Mouse (Mus musculus): ENCODE data around the gene Sap30. TPM values are rescaled to one million over a fixed set of nuclear protein-coding genes. Genes with fewer than 3 reads are reported as not detected.
"Not testable (repeated sequence)": the region's sequence is repeated elsewhere in the genome, so short reads cannot be mapped to it uniquely, and the experiment has no call there.

Sap30 gene
- total RNA-seq (2014; fragmentation: Nextera tagmentation) = 18.0 and 22.8 TPM in 2 replicates
- total RNA-seq (2017) = 83.8 and 89.2 TPM in 2 replicates

GRCm38 (mm10) chr8:57487441-57488155 lies at the start of gene Sap30:
Sap30 (minus strand) TSS chr8:57487860.
- peak; percentile 93 for ATAC-seq (replicated peaks; ENCODE audit: low FRiP score, low TSS enrichment, poor library complexity, severe bottlenecking)

- ATAC-seq (replicated peaks; ENCODE audit: low FRiP score, low TSS enrichment, poor library complexity, severe bottlenecking) = no peak
Measured at GRCm38 (mm10) chr8:57536167-57536566, 48.5 kb upstream of the Sap30 start.

- ATAC-seq (replicated peaks; ENCODE audit: low FRiP score, low TSS enrichment, poor library complexity, severe bottlenecking) = no peak
Measured at GRCm38 (mm10) chr8:57534495-57534894, 46.8 kb upstream of the Sap30 start.

- no peak for ATAC-seq (replicated peaks; ENCODE audit: low FRiP score, low TSS enrichment, poor library complexity, severe bottlenecking)
Measured at GRCm38 (mm10) chr8:57533106-57533505, 45.4 kb upstream of the Sap30 start.

GRCm38 (mm10) chr8:57532223-57532622 lies 44.6 kb upstream of the Sap30 start:
- no peak for ATAC-seq (replicated peaks; ENCODE audit: low FRiP score, low TSS enrichment, poor library complexity, severe bottlenecking)

- ATAC-seq (replicated peaks; ENCODE audit: low FRiP score, low TSS enrichment, poor library complexity, severe bottlenecking) = peak; percentile 82
Measured at GRCm38 (mm10) chr8:57530666-57531349, 43.1 kb upstream of the Sap30 start.

GRCm38 (mm10) chr8:57530238-57530637 lies 42.6 kb upstream of the Sap30 start:
- ATAC-seq (replicated peaks; ENCODE audit: low FRiP score, low TSS enrichment, poor library complexity, severe bottlenecking) = no peak

GRCm38 (mm10) chr8:57528036-57528435 lies 40.4 kb upstream of the Sap30 start:
- ATAC-seq (replicated peaks; ENCODE audit: low FRiP score, low TSS enrichment, poor library complexity, severe bottlenecking) = no peak

GRCm38 (mm10) chr8:57520186-57520786 lies 32.6 kb upstream of the Sap30 start:
- peak; percentile 77 for ATAC-seq (replicated peaks; ENCODE audit: low FRiP score, low TSS enrichment, poor library complexity, severe bottlenecking)

GRCm38 (mm10) chr8:57517723-57518122 lies 30.1 kb upstream of the Sap30 start:
- peak; percentile 25; the same call in 1 of the 2 replicates for ATAC-seq (replicated peaks; ENCODE audit: low FRiP score, low TSS enrichment, poor library complexity, severe bottlenecking)

GRCm38 (mm10) chr8:57516685-57517084 lies 29.0 kb upstream of the Sap30 start:
- not testable (repeated sequence) for ATAC-seq (replicated peaks; ENCODE audit: low FRiP score, low TSS enrichment, poor library complexity, severe bottlenecking)

GRCm38 (mm10) chr8:57513178-57513661 lies 25.6 kb upstream of the Sap30 start:
- not testable (repeated sequence) for ATAC-seq (replicated peaks; ENCODE audit: low FRiP score, low TSS enrichment, poor library complexity, severe bottlenecking)

GRCm38 (mm10) chr8:57512141-57513056 lies 24.7 kb upstream of the Sap30 start:
- ATAC-seq (replicated peaks; ENCODE audit: low FRiP score, low TSS enrichment, poor library complexity, severe bottlenecking) = no peak

- ATAC-seq (replicated peaks; ENCODE audit: low FRiP score, low TSS enrichment, poor library complexity, severe bottlenecking) = peak; percentile 98
Measured at GRCm38 (mm10) chr8:57511316-57512118, 23.9 kb upstream of the Sap30 start, which contains the start of gene Hmgb2. Hmgb2 (plus strand) TSS chr8:57511907.

- peak; percentile 25 for ATAC-seq (replicated peaks; ENCODE audit: low FRiP score, low TSS enrichment, poor library complexity, severe bottlenecking)
Measured at GRCm38 (mm10) chr8:57510791-57511315, 23.2 kb upstream of the Sap30 start.

GRCm38 (mm10) chr8:57508657-57509056 lies 21.0 kb upstream of the Sap30 start:
- no peak for ATAC-seq (replicated peaks; ENCODE audit: low FRiP score, low TSS enrichment, poor library complexity, severe bottlenecking)

- ATAC-seq (replicated peaks; ENCODE audit: low FRiP score, low TSS enrichment, poor library complexity, severe bottlenecking) = no peak
Measured at GRCm38 (mm10) chr8:57507556-57508063, 19.9 kb upstream of the Sap30 start.

- 0 out of 2 replicates have a peak, but pooled peaks have one; percentile 35 for ATAC-seq (replicated peaks; ENCODE audit: low FRiP score, low TSS enrichment, poor library complexity, severe bottlenecking)
Measured at GRCm38 (mm10) chr8:57505500-57505899, 17.8 kb upstream of the Sap30 start.
